8 mouse cellular contexts compared by ENCODE assay signal in the genomic region with DNA sequence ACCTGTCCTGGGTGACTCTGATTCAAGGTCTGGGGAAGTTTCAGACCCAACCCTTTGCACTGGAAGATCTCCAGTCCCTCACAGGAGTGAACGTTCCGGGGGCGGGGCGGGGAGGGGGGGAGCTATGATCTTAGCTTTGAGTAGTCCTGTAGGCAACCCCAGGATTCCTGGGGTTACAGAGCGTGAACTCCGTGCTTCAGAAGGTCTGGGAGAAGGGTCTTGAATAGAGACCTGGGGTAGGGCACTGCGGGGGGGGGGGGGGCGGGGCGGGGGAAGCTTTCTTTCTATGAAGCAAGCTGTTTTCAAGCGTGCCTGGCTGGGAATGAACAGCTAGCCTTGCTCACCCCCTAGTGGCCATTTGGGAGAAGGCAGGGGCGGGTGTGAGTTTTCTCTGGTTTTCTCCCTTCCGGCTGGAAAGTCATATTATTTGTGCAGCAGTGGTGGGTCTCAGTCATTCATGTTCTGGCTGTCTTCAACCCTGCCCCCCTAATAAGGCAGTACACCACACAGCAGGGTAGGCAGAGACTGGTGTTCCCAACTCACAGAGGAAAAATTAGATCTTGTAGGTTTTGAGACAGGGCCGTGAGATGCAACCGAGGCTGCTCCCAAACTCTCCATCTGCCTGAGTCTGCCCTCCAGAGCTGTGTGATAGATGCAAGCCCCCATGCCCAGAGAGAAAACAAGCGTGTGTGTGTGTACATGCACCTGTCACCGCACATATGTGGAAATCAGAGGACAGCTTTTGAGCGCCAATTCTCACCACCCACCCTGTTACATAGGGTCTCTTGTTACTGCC. TPM values are rescaled to one million over a fixed set of nuclear protein-coding genes. Genes with fewer than 3 reads are reported as not detected.
A peak's percentile ranks its signal among the peaks of the same experiment; 100 is the strongest.
DNase-seq lines count a peak whose midpoint lies in the region; ATAC-seq and TF ChIP-seq lines count a peak whose summit lies in the region.

No protein-coding gene starts in this region.

- peak overlapping the region; percentile 39 for H3K4me2 ChIP-seq in forebrain, embryonic 15.5 days (replicated peaks)

- H3K9ac ChIP-seq in forebrain, embryonic 15.5 days (replicated peaks), result no peak overlapping the region

- TF ChIP-seq CTCF in E14TG2a.4 (conservative IDR thresholded peaks at IDR 0.05; ENCODE audit: low read length), result peak; percentile 70
- TF ChIP-seq CTCF in layer of hippocampus, adult 2 months (conservative IDR thresholded peaks at IDR 0.05), result peak; percentile 78

- DNase-seq in c-Kit-positive CD71-positive TER-119-positive erythroid progenitor cells, embryonic 14.5 days (ENCODE audit: low spot score), result peak; percentile 31
- peak; percentile 70 to 93 for DNase-seq in layer of hippocampus, adult 2 months (ENCODE audit: low spot score in 2 of 2)
- DNase-seq in lung, adult 18-20 months, result peak; percentile 58 to 70
- peak; percentile 15 to 19 for DNase-seq in thymus, adult 18-20 months

- peaks cover 7% of the 10 kb centered on the region; the same call in 1 of the 2 replicates for H3K9me3 ChIP-seq in E14TG2a.4 (ENCODE audit: low read length)
- H3K9me3 ChIP-seq in forebrain, embryonic 15.5 days, result no peaks in the 10 kb centered on the region

- H3K4me3 ChIP-seq in E14TG2a.4 (replicated peaks; ENCODE audit: low read length), result no peak overlapping the region
- H3K4me3 ChIP-seq in forebrain, embryonic 15.5 days, result peak overlapping the region; percentile 8; the same call in 1 of the 2 replicates
- H3K4me3 ChIP-seq in layer of hippocampus, adult 2 months, result no peak overlapping the region; the same call in 1 of the 2 replicates

- peak; percentile 69 for ATAC-seq in forebrain, embryonic 15.5 days (replicated peaks)
- peak; percentile 51 to 67; a peak in 3 of 4 replicates for ATAC-seq in hematopoietic stem cell, adult 5-6 weeks (replicated peaks in 1 of 2; ENCODE audit: insufficient read depth in 1 of 2, low FRiP score in 2 of 2, low TSS enrichment in 1 of 2, low read depth in 1 of 2, poor library complexity in 2 of 2, severe bottlenecking in 2 of 2)
- ATAC-seq in neutrophil, adult 5-6 weeks (ENCODE audit: extremely low read depth, insufficient number of reproducible peaks, low FRiP score, poor library complexity, severe bottlenecking), result 0 out of 2 replicates have a peak, but pooled peaks have one; percentile 24

- no peaks in the 10 kb centered on the region for H3K27me3 ChIP-seq in E14TG2a.4 (ENCODE audit: insufficient read depth, low read length)
- H3K27me3 ChIP-seq in forebrain, embryonic 15.5 days, result no peaks in the 10 kb centered on the region

- H3K27ac ChIP-seq in forebrain, embryonic 15.5 days (replicated peaks), result no peak overlapping the region
- no peak overlapping the region; the same call in 1 of the 2 replicates for H3K27ac ChIP-seq in layer of hippocampus, adult 2 months

- H3K4me1 ChIP-seq in E14TG2a.4 (replicated peaks; ENCODE audit: low read depth, low read length), result peaks cover 30% of the 10 kb centered on the region
- H3K4me1 ChIP-seq in forebrain, embryonic 15.5 days, result peaks cover 5% of the 10 kb centered on the region; the same call in 1 of the 2 replicates

- no peaks in the 10 kb centered on the region for H3K36me3 ChIP-seq in E14TG2a.4 (ENCODE audit: insufficient read depth, low read length)
- no peaks in the 10 kb centered on the region for H3K36me3 ChIP-seq in forebrain, embryonic 15.5 days

- WGBS in forebrain, embryonic 15.5 days, result 16% methylated on average over 16 of the region's 17 CpGs

RNA-seq across cellular contexts. Expression of a gene that starts 12.0 kb away (rescaled TPM):
- not detected in 2 replicates for polyA plus RNA-seq in forebrain, embryonic 15.5 days (2015; fragmentation: Nextera tagmentation; extraction: Ambion mirVana)
- not detected in 2 replicates for total RNA-seq in hematopoietic stem cell, adult 5-6 weeks (2017)
- total RNA-seq in layer of hippocampus, adult 2 months (2021), result 10 to 100 TPM; 79.6 to 81.5 TPM
- total RNA-seq in neutrophil, adult 5-6 weeks (2017), result not detected in 2 replicates

RNA-seq across cellular contexts. Expression of a gene that starts 54.6 kb away (rescaled TPM):
- 0.19 and 0.75 TPM in 2 replicates for polyA plus RNA-seq in forebrain, embryonic 15.5 days (2015; fragmentation: Nextera tagmentation; extraction: Ambion mirVana)
- total RNA-seq in hematopoietic stem cell, adult 5-6 weeks (2017), result not detected in 2 replicates
- total RNA-seq in layer of hippocampus, adult 2 months (2021), result not detected
- not detected in 2 replicates for total RNA-seq in neutrophil, adult 5-6 weeks (2017)

Comparison
In these comparisons a context has a peak if more than half of its experiments do, and no peak if none do; other contexts are left out.
1. DNase-seq: peak in every context shown above with its lines; median percentile 82 in layer of hippocampus, adult 2 months; 64 in lung, adult 18-20 months; 31 in c-Kit-positive CD71-positive TER-119-positive erythroid progenitor cells, embryonic 14.5 days; 17 in thymus, adult 18-20 months.
2. RNA of a gene that starts 12.0 kb away (total RNA-seq): 79.6 to 81.5 TPM in layer of hippocampus, adult 2 months; not detected in hematopoietic stem cell, adult 5-6 weeks and not detected in neutrophil, adult 5-6 weeks; every median in the first group is over 10 times any median in the second.
3. Peak in every context shown above with its lines, with median percentiles within 50 percentile points of each other: ATAC-seq.